Mouse (Mus musculus) neural tube, embryonic 15.5 days (tissue): Measurements from ENCODE around the gene Parp4. TPM values are rescaled to one million over a fixed set of nuclear protein-coding genes. Genes with fewer than 3 reads are reported as not detected.
A peak's percentile ranks its signal among the peaks of the same experiment; 100 is the strongest.

Source experiments
- ATAC-seq: fragments of 200-750 bp; cut with Nextera tagmentation; 2 replicates; pipeline ENCODE4 v1.8.0; 2017; ENCODE audit warnings: mild to moderate bottlenecking, moderate TSS enrichment, moderate library complexity; ENCODE audit not compliant: low FRiP score
- H3K27ac ChIP-seq: fragments of 300-500 bp; sonication (generic); replicated peaks from 2 replicates; pipeline ENCODE4 v1.5.1; 2015; ENCODE audit warnings: mild to moderate bottlenecking, inconsistent platforms
- H3K27me3 ChIP-seq: fragments of 300-500 bp; sonication (generic); replicated peaks from 2 replicates; pipeline ENCODE4 v1.6.1; 2015; ENCODE audit warnings: inconsistent platforms
- H3K36me3 ChIP-seq: fragments of 300-500 bp; sonication (generic); 2 replicates; pipeline ENCODE4 v1.6.1; 2015; ENCODE audit warnings: inconsistent platforms
- H3K4me1 ChIP-seq: fragments of 300-500 bp; sonication (generic); 2 replicates; pipeline ENCODE4 v1.6.1; 2015; ENCODE audit warnings: inconsistent platforms
- H3K4me2 ChIP-seq: fragments of 300-500 bp; sonication (generic); 2 replicates; pipeline ENCODE4 v1.6.1; 2015; ENCODE audit warnings: inconsistent platforms, mild to moderate bottlenecking, moderate library complexity
- H3K4me3 ChIP-seq: fragments of 300-500 bp; sonication (generic); replicated peaks from 2 replicates; pipeline ENCODE4 v1.5.1; 2015; ENCODE audit warnings: mild to moderate bottlenecking, inconsistent platforms
- H3K9ac ChIP-seq: fragments of 300-500 bp; sonication (generic); replicated peaks from 2 replicates; pipeline ENCODE4 v1.6.1; 2015; ENCODE audit warnings: mild to moderate bottlenecking, inconsistent platforms
- H3K9me3 ChIP-seq: fragments of 300-500 bp; sonication (generic); replicated peaks from 2 replicates; pipeline ENCODE4 v1.6.1; 2016; ENCODE audit warnings: inconsistent platforms
- WGBS: fragments of 180-500 bp; shearing (Covaris S2); methylation state at CpG from one replicate; pipeline ENCODE4 v1.1.7; 2015; ENCODE audit warnings: mixed read lengths; 5-methylcytosine and 5-hydroxymethylcytosine counted together
- polyA plus RNA-seq: library from polyadenylated mRNA; unstranded; fragments of >200 nt; fragmentation: Nextera tagmentation; extraction: Ambion mirVana; gene quantifications from 2 replicates; pipeline ENCODE4 v1.2.1, GENCODE M21; 2015

Gene Parp4
- 0.95 and 2.5 TPM in 2 replicates for polyA plus RNA-seq

GRCm38 (mm10) chr14:56575416-56575815, at the start of gene Parp4, which contains the start of gene Cenpj:
Gene Parp4 (plus strand): TSS chr14:56575619.
Gene Cenpj (minus strand): TSS chr14:56575425.
- under 1% methylated on average over 24 of the region's 24 CpGs for WGBS
- Histone ChIP-seq H3K4me3 (peak within 1 kb of the TSS; percentile 37), H3K9me3 (no peaks in the 10 kb centered on the region), H3K27ac (no peak within 1 kb of the TSS), H3K4me1 (peaks cover 8% of the 10 kb centered on the region), H3K9ac (peak within 1 kb of the TSS; percentile 3; the same call in 1 of the 2 replicates), H3K36me3 (no peaks in the 10 kb centered on the region), H3K4me2 (peak within 1 kb of the TSS; percentile 52), H3K27me3 (no peaks in the 10 kb centered on the region)
- no peak for ATAC-seq

- H3K36me3 ChIP-seq: 0 out of 2 replicates have a peak, but pooled peaks cover 7% of the 10 kb centered on the region
- no peak overlapping the region for H3K4me2 ChIP-seq
- H3K4me3 ChIP-seq: no peak overlapping the region
- no peak overlapping the region for H3K27ac ChIP-seq
- no peaks in the 10 kb centered on the region for H3K27me3 ChIP-seq
- H3K4me1 ChIP-seq: no peaks in the 10 kb centered on the region
- no peaks in the 10 kb centered on the region for H3K9me3 ChIP-seq
- H3K9ac ChIP-seq: no peak overlapping the region
- WGBS: 87% methylated on average over 2 of the region's 2 CpGs
- no peak for ATAC-seq
These were observed 44.6 kb upstream of the Parp4 start for GRCm38 (mm10) chr14:56530788-56531187.

- 85% methylated on average over 1 of the region's 1 CpGs for WGBS
These were observed 30.5 kb upstream of the Parp4 start for GRCm38 (mm10) chr14:56544946-56545345.

GRCm38 (mm10) chr14:56545491-56545890, 29.9 kb upstream of the Parp4 start:
- no peak overlapping the region for H3K4me2 ChIP-seq
- H3K4me1 ChIP-seq: no peaks in the 10 kb centered on the region
- no peaks in the 10 kb centered on the region for H3K9me3 ChIP-seq
- H3K9ac ChIP-seq: no peak overlapping the region
- no peaks in the 10 kb centered on the region for H3K36me3 ChIP-seq
- no peak for ATAC-seq
- H3K4me3 ChIP-seq: no peak overlapping the region
- H3K27ac ChIP-seq: no peak overlapping the region
- H3K27me3 ChIP-seq: no peaks in the 10 kb centered on the region
- 94% methylated on average over 4 of the region's 4 CpGs for WGBS

More at GRCm38 (mm10) chr14:56544946-56545345, 30.5 kb upstream of the Parp4 start:
- Histone ChIP-seq H3K36me3 (no peaks in the 10 kb centered on the region), H3K9me3 (no peaks in the 10 kb centered on the region), H3K9ac (no peak overlapping the region), H3K27me3 (no peaks in the 10 kb centered on the region), H3K4me1 (no peaks in the 10 kb centered on the region), H3K4me3 (no peak overlapping the region), H3K27ac (no peak overlapping the region), H3K4me2 (no peak overlapping the region)
- no peak for ATAC-seq

- no peaks in the 10 kb centered on the region for H3K4me1 ChIP-seq
- no peaks in the 10 kb centered on the region for H3K27me3 ChIP-seq
- H3K9ac ChIP-seq: no peak overlapping the region
- no peak overlapping the region for H3K27ac ChIP-seq
- WGBS: 88% methylated on average over 4 of the region's 4 CpGs
- ATAC-seq: no peak
- 0 out of 2 replicates have a peak, but pooled peaks cover 4% of the 10 kb centered on the region for H3K36me3 ChIP-seq
- no peak overlapping the region for H3K4me3 ChIP-seq
- no peaks in the 10 kb centered on the region for H3K9me3 ChIP-seq
- no peak overlapping the region for H3K4me2 ChIP-seq
These were observed 24.5 kb upstream of the Parp4 start for GRCm38 (mm10) chr14:56550960-56551359.

- H3K9ac ChIP-seq: no peak overlapping the region
- H3K36me3 ChIP-seq: 0 out of 2 replicates have a peak, but pooled peaks cover 4% of the 10 kb centered on the region
- no peaks in the 10 kb centered on the region for H3K27me3 ChIP-seq
- no peak overlapping the region for H3K4me2 ChIP-seq
- no peaks in the 10 kb centered on the region for H3K4me1 ChIP-seq
- ATAC-seq: no peak
- WGBS: 93% methylated on average over 6 of the region's 6 CpGs
- H3K9me3 ChIP-seq: no peaks in the 10 kb centered on the region
- no peak overlapping the region for H3K4me3 ChIP-seq
- H3K27ac ChIP-seq: no peak overlapping the region
These were observed 22.5 kb upstream of the Parp4 start for GRCm38 (mm10) chr14:56552924-56553323.

- H3K4me2 ChIP-seq: no peak overlapping the region
- H3K9me3 ChIP-seq: no peaks in the 10 kb centered on the region
- 0 out of 2 replicates have a peak, but pooled peaks cover 4% of the 10 kb centered on the region for H3K36me3 ChIP-seq
- WGBS: 96% methylated on average over 7 of the region's 7 CpGs
- ATAC-seq: no peak
- no peak overlapping the region for H3K27ac ChIP-seq
- no peak overlapping the region for H3K9ac ChIP-seq
- no peak overlapping the region for H3K4me3 ChIP-seq
- H3K27me3 ChIP-seq: no peaks in the 10 kb centered on the region
- H3K4me1 ChIP-seq: no peaks in the 10 kb centered on the region
These were observed 22.1 kb upstream of the Parp4 start for GRCm38 (mm10) chr14:56553331-56553730.

GRCm38 (mm10) chr14:56554716-56555115, 20.7 kb upstream of the Parp4 start:
- ATAC-seq: no peak
- Histone ChIP-seq H3K4me2 (no peak overlapping the region), H3K27ac (no peak overlapping the region), H3K36me3 (0 out of 2 replicates have a peak, but pooled peaks cover 4% of the 10 kb centered on the region), H3K27me3 (no peaks in the 10 kb centered on the region), H3K4me3 (no peak overlapping the region), H3K4me1 (no peaks in the 10 kb centered on the region), H3K9ac (no peak overlapping the region), H3K9me3 (no peaks in the 10 kb centered on the region)
- 95% methylated on average over 2 of the region's 2 CpGs for WGBS

- H3K27ac ChIP-seq: no peak overlapping the region
- H3K27me3 ChIP-seq: no peaks in the 10 kb centered on the region
- H3K36me3 ChIP-seq: peaks cover 10% of the 10 kb centered on the region; the same call in 1 of the 2 replicates
- no peak for ATAC-seq
- H3K9me3 ChIP-seq: no peaks in the 10 kb centered on the region
- no peak overlapping the region for H3K9ac ChIP-seq
- no peaks in the 10 kb centered on the region for H3K4me1 ChIP-seq
- 92% methylated on average over 3 of the region's 3 CpGs for WGBS
- no peak overlapping the region for H3K4me3 ChIP-seq
- no peak overlapping the region for H3K4me2 ChIP-seq
These were observed 16.3 kb upstream of the Parp4 start for GRCm38 (mm10) chr14:56559134-56559533.

- Histone ChIP-seq H3K4me1 (peaks cover 5% of the 10 kb centered on the region), H3K4me3 (no peak overlapping the region), H3K36me3 (peaks cover 10% of the 10 kb centered on the region; the same call in 1 of the 2 replicates), H3K27ac (no peak overlapping the region), H3K9ac (no peak overlapping the region), H3K9me3 (no peaks in the 10 kb centered on the region), H3K4me2 (no peak overlapping the region), H3K27me3 (no peaks in the 10 kb centered on the region)
- WGBS: 79% methylated on average over 7 of the region's 7 CpGs
- ATAC-seq: no peak
These were observed 7.9 kb upstream of the Parp4 start for GRCm38 (mm10) chr14:56567476-56567875.

GRCm38 (mm10) chr14:56569041-56569440, 6.4 kb upstream of the Parp4 start:
- Histone ChIP-seq H3K9ac (no peak overlapping the region), H3K4me2 (no peak overlapping the region), H3K9me3 (no peaks in the 10 kb centered on the region), H3K36me3 (peaks cover 1% of the 10 kb centered on the region; the same call in 1 of the 2 replicates), H3K27ac (no peak overlapping the region), H3K4me1 (peaks cover 6% of the 10 kb centered on the region), H3K27me3 (no peaks in the 10 kb centered on the region), H3K4me3 (no peak overlapping the region)
- WGBS: 91% methylated on average over 4 of the region's 4 CpGs
- no peak for ATAC-seq

GRCm38 (mm10) chr14:56571310-56572093, 3.9 kb upstream of the Parp4 start:
- Histone ChIP-seq H3K4me1 (peaks cover 10% of the 10 kb centered on the region), H3K9me3 (no peaks in the 10 kb centered on the region), H3K27me3 (no peaks in the 10 kb centered on the region), H3K4me3 (peak overlapping the region; percentile 86), H3K36me3 (no peaks in the 10 kb centered on the region), H3K4me2 (peak overlapping the region; percentile 83), H3K9ac (peak overlapping the region; percentile 62), H3K27ac (peak overlapping the region; percentile 75)
- ATAC-seq: peak; percentile 100
- WGBS: under 1% methylated on average over 59 of the region's 59 CpGs
